Mouse (Mus musculus): ENCODE data around the gene Tmem198b.
"Not testable (repeated sequence)": the region's sequence is repeated elsewhere in the genome, so short reads cannot be mapped to it uniquely, and the experiment has no call there.

Tmem198b gene

DNA sequence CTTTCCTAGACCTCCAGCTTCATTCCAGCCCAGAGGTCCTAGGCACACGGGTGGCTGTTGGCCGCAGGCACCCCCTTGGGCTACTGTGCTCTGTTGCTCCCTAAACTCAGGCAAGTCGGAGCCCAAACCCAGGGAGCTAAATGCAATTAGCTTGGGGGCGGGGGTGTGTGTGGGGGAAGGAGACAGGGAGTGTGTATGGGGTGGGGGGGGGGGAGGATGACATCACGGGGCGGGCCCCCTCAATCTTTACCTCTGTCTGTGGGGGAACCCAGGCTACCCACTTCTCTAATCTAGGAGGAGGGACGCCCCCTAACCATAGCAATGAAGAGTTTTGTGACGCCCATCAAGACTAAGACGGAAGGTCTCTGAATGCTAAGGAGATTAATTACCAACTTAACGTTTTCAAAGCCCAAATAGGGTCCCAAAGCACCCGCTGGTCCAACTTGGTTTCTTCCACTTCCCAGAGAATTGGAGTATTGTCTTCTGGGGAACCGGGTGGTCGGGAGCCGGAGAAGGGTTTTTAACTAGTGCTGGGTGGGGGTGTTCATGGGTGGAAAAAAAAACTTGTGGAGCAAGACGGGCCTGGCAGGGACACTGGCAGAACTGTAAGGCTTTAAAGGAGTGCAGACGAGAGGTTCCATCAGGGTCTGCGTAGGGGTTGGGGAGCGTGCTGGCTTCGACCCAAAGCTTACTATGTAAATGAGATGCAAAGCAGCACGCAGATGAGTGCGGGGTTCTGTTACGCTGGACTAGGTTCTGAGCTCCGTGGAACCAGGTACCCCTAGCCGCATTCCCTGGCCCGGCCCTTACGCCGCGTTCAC, at the start of gene Tmem198b:
Tmem198b (minus strand) TSS at position 100 of the 821 bp plus-strand sequence.
- DNase-seq (ENCODE audit: low read depth, low spot score) = peak; percentile 90

DNA sequence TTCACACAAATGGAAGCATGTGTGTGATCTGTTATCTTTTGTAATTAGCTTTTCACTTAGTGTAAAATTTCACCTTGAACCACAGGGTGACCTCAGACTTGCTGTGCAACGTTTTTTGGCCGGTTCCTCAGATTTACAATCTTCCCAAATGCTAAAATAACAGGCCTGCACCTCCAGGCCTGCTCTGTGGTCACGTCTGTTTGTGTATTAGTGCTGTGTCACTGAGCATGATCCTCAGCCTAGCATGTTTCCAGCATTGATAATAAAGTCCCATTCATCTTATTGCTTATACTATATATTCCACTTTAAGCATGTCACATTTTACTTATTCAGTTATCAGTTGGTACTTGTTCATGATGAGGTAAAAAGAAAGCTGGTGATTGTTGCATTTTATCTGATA, 46.2 kb upstream of the Tmem198b start:
- no peak for DNase-seq (ENCODE audit: low read depth, low spot score)

DNA sequence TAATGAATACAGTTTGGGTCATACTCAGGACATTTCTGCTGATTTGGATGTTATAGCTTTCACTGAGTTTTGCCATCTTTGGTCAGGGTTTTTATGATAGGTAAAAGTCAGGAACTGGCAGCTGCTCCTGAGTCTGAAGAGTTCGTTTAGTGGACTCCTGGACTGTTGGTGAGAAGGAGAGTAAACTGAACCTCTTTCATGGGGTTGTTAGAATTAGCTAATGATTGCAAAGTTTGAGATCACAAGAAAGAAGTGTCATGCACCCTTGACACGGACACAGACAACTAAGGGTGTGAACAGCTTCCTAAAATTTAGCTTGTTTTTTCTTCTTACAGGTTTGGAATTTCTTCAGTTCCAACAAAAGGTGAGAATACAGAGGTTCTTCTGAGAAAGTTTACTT, 44.3 kb upstream of the Tmem198b start:
- DNase-seq (ENCODE audit: low read depth, low spot score) = no peak

DNA sequence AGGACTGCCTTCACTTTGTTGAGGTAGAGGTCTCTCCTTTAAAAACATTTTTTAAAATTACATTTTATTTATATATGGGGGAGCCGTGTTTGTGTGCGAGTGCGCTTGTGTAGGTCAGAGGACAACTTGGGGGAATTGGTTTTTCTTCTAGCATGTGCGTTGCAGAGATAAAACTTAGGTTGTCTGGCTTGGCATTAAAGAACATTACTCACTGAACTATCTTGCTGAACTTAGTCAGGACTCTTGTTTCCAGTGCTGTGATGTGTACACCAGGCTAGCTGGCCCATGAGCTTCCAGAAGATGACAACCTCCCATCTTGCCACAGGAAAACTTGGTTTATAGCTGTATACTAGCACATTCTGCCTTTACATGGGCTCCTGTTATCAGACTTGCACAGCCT, 42.5 kb upstream of the Tmem198b start:
- no peak for DNase-seq (ENCODE audit: low read depth, low spot score)

DNA sequence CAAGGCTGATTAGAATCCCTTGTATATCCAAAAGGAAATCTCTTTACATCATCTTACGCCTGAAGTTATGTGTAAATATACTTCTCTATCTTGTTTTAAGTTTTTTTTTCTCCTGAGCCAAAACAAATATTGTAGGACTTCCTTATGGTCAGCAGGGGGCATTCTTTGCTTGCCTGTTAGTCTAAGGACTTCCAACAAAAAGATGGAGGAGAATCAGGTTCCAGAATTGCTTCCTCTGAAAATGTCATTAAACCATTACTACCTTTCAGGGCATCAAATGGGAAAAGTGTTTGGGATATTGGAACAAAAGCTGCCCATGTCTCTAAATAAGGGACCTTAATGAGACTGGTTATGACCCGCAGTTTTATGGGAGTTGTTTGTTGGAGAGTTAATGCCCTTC, 41.3 kb upstream of the Tmem198b start:
- DNase-seq (ENCODE audit: low read depth, low spot score) = peak; percentile 47

DNA sequence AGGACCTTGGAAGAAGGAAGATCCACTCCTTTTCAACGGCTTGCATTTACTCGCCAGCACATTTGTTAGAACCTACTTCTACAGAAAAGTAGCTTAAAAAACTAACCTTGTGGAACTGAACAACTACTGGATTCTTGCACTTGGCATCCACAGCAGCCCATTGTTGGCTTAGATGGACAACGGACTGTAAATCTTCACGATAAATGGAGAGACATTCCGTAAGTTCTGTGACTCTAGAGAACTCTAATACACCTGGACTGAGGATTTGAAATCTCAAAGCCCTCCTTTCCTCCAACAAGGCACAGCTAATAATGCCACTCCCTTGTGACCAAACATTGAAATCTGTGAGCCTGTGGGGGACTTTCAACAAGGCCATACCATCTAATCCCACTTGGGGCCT, 39.1 kb upstream of the Tmem198b start:
- DNase-seq (ENCODE audit: low read depth, low spot score) = no peak

DNA sequence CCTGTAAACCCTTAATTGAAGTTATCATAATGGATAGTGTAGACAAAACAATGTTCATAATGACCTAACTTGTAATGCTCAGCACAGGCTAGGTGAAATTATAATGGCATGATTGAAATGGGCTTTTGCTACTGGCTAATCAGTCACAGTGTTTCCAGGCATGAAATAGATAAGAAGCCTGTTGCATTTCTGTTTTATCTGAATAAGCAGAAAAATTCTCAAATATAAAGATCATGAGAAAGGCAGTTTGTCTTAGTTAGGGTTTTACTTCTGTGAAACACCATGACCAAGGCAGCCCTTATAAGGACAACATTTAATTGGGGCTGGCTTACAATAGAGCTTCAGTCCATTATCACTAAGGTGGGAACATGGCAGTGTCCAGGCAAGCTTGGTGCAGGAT, 36.4 kb upstream of the Tmem198b start:
- DNase-seq (ENCODE audit: low read depth, low spot score) = no peak

DNA sequence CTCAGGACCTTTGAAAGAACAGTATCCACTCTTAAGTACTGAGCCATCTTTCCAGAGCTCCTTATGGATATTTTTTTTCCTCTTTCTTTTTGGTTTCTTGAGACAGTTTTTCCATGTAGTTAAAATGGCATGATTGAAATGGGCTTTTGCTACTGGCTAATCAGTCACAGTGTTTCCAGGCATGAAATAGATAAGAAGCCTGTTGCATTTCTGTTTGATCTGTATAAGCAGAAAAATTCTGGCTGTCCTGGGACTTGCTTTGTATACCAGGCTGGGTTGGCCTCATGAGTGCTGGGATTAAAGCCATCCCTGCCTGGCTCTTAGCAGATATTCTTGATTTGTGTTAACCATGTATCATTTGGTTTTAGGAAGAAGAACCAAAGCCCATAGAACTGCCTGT, 35.3 kb upstream of the Tmem198b start:
- DNase-seq (ENCODE audit: low read depth, low spot score) = no peak

DNA sequence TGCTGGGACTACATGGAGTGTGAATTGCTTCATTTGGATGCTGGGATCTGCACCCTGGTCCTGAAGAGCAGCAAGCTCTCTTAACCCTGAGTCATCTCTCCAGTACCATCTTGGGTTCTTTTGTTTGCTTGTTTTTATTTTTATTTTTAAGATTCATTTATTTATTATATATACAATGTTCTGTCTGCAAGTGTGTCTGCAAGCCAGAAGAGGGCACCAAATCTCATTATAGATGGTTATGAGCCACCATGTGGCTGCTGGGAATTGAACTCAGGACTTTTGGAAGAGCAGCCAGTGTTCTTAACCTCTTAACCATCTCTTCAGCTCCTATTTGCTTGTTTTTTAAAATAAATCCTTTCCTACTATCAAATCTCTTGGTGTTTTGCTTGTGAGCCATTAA, 33.2 kb upstream of the Tmem198b start:
- no peak for DNase-seq (ENCODE audit: low read depth, low spot score)

DNA sequence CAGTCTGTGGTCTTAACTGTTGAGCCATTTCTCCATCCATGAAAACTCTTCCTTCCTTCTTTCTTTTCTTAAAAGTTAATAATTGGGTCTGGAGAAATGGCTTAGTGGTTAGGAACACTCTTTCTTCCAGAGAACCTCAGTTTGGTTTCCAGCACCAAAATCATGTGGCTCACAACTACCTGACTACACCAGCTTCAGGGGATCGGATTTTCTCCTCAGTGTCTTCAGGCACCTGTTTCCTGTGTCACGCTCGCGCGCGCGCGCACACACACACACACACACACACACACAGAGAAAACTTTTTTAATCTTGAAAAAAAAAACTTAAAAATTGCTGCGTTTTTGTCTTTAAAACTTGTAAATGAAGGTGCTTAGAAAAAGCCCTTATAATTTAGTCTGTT, 19.7 kb upstream of the Tmem198b start:
- DNase-seq (ENCODE audit: low read depth, low spot score) = no peak

DNA sequence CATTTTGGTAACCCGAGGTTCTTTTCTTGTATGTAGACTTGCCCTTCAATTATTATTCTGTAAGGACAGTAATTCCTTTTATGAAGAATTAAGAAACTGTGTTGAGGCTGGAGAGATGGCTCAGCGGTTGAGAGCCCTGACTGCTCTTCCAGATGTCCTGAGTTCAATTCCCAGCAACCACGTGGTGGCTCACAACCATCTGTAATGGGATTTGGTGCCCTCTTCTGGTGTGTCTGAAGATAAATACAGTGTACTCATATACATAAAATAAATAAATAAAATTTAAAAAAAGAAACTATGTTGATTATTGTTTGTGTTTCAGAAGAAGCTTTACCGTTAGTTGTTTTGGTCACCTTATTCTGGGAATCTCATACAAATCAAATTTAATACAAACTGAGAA, 18.9 kb upstream of the Tmem198b start:
- DNase-seq (ENCODE audit: low read depth, low spot score) = not testable (repeated sequence)

DNA sequence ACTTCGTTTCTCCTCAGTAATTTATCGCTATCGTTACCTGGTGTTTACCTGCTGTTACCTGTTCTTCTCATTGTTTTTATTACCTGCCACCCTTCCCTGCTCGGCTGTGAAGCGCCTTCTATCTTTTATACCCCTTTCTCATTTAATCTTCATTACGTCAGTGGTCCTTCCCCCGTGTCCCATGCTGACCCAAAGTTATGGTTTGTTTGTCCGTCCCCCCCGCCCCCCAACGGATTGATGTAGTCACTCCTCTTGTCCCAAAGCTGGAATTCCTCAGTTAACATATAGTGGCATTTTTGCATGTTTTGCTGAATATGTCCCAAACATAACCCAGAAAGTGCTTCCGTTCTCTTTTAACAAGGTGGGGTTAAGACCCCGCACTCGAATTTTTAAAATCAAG, 18.0 kb upstream of the Tmem198b start:
- peak; percentile 38 for DNase-seq (ENCODE audit: low read depth, low spot score)

DNA sequence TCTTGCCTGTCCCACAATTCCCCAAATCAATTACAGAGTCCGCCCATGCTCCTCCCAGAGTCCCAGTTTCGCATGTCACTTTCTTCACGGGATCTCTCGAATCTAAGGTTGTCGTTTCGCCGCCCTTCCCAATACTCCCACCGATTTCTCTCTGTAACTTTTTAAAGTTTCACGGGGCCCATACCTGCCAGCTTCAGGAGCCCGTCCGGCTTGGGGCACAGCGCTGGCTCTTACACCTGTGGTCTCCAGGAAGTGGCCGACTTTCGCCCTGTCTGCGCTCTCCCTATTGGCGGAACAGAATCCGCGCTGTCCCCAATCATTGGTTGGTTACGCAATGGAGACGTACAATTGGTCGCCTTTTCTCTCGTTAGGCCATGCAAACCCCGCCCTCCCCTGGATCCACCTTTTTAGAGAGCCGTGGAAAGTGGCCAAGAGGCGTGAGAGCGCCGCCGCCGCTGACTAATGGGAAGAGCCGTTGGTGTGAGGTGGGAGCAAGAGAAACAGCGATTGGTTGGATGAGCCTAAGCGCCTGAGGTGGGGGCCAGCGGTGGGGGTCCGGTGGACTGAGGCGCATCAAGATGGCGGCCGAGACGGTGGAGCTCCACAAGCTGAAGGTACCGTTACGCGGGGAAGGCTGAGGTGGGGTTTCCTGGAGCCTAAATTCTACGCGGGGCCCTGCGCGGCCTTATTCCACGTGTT, 17.3 kb upstream of the Tmem198b start, which contains the start of gene Ormdl2:
Ormdl2 (minus strand) TSS at position 288 of the 699 bp plus-strand sequence.
- DNase-seq (ENCODE audit: low read depth, low spot score) = peak; percentile 100

DNA sequence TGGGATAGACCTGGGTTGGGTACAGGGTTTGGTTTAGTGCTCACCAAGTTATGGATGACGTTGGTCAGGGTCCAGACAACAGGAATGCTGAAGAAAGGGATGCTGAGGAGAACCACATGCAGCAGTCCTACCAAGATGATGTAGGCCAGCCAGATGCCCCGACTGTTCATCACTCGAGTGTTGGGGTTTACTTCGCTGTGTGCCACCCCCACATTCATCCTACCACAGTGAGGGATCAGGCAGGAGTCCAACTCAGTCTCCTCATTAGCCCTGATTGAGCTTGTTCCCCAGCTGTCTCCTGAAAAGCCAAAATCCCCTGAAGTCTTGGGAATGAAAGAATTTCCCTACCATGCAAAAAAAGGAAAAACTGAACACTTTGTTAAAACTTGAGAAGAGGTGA, 16.0 kb upstream of the Tmem198b start:
- no peak for DNase-seq (ENCODE audit: low read depth, low spot score)

DNA sequence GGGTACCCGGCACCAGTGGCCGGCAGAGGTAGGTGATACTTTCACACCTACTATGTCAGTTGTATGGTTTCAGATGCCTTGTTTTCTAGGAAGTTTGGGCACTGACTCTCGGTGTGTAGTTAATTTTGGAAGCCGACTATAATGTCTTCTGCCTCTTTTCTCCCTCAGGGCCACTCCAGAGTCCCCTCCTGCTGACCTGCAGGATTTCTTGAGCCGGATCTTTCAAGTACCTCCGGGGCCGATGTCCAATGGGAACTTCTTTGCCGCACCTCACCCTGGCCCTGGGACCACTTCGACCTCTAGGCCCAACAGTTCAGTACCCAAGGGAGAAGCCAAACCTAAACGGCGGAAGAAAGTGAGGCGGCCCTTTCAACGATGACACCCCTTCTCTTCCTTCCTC, 12.9 kb upstream of the Tmem198b start, which contains the start of gene Sarnp:
Sarnp (plus strand) TSS at position 301 of the 400 bp plus-strand sequence.
- DNase-seq (ENCODE audit: low read depth, low spot score) = no peak

DNA sequence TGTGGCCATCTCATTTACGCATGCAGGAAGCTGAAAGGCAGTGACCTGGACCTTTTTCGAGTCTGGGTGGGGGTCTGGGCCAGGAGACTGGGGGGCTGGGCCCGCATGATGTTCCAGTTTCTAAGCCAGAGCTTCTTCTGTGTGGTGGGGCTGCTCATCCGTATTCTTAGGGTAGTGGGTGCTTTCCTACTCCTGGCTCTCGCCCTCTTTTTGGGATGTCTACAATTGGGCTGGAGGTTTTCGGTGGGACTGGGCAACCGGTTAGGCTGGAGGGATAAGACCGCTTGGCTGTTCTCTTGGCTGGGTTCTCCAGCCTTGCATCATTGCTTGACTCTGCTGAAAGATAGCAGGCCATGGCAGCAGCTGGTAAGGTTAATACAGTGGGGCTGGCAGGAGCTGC, 2.8 kb upstream of the Tmem198b start:
- no peak for DNase-seq (ENCODE audit: low read depth, low spot score)

DNA sequence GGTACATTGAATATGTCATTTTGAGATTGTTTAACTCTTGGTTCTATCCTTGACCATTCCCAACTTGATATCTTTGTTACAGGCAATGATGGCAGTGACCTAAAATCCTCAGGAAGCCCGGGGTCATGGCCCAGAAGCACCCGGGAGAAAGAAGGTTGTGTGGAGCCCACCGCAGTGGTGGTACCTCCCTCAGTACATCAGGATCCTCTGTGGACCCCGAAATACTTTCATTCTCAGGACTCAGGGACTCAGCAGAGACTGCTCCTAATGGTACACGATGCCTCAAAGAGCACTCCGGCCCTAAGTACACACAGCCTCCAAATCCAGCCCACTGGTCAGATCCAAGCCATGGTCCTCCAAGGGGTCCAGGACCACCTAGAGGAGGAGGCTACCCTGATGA, 1.9 kb upstream of the Tmem198b start:
- no peak for DNase-seq (ENCODE audit: low read depth, low spot score)

DNA sequence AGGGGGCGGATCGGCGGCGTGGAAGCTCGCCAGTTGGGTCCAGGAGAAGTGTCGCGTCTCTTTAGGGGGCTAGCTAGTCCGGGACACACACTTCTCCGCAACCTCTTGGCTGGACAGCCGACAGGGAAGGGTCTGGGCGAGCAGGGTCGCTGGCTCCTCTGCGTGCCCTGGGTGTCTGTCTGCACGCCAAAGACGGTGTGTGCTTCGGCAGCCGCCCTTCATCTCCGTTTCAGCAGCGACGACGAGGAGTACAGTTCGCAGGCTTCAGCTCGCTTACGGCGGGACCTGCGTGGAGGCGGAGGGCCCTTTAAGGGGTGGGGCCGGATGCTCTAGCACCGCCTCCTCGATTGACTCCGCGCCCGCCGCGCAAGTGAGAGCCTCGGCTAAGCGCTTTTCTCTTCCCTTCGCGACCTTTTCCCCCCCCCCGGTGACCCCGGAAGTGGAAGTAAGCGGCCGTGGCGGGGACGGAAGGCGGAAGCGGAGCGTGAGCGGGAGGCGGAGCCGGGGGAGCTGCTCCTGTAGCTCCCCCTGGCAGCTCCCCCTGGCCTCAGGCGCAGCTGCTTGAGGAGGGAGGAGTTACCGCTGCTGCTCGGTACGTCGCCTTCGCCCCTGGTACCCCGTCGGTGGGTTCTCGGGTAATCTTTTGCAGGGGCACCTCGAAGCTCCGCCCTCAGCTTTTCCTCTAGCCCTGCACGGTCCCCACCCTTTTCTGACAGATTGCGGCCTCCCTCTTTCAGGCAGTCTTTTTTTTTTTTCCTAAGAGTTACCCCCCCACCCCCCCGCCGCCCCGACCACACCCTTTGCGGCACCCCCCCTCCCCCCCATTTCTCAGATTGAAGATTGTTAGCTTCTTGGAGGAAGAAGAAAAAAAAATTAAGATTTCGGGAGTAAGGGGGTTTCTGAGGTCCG, 1.2 kb upstream of the Tmem198b start:
- DNase-seq (ENCODE audit: low read depth, low spot score) = peak; percentile 99

DNA sequence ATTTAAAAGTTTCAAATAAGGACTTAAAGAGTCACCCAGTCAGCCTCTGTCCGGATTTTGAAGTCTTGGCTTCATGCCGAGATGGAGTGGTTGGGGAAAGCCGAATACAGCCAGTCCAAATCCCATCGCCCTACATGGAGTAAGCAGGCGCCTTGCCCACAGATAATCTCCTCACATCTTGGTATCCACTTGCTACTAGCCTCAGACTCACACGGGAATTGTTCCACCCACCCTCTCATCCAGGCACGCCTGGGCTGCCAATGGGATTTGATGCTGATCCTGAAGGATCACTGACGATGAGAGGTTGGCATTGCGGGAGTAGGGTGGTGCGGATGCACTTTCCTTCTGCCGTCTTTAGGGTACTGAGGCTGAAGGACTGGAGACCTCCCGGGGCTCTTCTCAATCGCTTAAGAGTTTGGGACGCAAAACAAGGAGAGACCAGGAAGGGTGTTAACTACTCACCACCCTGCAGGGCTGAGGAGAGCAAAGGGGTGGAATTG, 349 bp downstream of the Tmem198b start, which contains the start of gene Dnajc14:
Dnajc14 (plus strand) TSS at position 292 of the 500 bp plus-strand sequence.
- DNase-seq (ENCODE audit: low read depth, low spot score) = no peak

DNA sequence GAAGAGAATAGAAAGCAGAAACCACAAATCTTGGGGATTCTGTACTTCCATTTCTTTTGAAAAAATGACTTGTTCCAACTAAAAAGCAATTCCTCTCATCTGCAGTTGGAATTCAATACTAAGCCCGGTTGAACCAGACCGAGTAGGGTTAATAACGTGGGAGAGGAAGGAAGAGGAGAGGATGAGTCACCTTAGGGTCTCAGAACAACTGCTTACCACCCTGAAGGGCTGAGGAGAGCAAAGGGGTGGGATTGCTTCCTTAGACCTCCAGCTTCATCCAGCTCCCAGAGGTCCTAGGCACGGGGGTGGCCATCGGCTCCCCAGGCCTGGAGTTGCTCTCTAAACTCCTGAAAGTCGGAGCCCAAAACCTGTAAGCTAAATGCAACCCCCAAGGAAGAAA, 809 bp downstream of the Tmem198b start:
- no peak for DNase-seq (ENCODE audit: low read depth, low spot score)

DNA sequence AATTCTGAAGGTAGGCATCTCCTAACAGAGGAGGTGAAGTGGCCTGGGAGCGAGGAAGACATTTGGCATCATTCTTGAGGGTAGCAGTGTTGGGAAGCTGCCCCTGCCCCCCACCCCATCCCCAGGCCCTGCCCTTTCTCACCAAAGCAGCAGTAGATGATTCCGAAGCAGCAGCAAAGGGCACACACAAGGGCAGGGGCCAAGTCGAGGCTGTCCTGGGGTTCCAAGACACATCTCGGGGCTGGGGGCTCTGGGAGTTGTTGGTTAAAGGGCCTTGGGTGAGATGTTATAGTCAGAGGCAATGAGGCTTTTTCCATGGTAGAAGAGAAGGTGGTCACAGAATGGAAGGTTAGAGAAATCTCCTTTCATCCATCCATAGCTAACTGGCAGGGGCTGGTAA, 1.2 kb downstream of the Tmem198b start:
- no peak for DNase-seq (ENCODE audit: low read depth, low spot score)
